Mouse (Mus musculus): ENCODE results near the gene Cdc34.

Cdc34 gene

DNA sequence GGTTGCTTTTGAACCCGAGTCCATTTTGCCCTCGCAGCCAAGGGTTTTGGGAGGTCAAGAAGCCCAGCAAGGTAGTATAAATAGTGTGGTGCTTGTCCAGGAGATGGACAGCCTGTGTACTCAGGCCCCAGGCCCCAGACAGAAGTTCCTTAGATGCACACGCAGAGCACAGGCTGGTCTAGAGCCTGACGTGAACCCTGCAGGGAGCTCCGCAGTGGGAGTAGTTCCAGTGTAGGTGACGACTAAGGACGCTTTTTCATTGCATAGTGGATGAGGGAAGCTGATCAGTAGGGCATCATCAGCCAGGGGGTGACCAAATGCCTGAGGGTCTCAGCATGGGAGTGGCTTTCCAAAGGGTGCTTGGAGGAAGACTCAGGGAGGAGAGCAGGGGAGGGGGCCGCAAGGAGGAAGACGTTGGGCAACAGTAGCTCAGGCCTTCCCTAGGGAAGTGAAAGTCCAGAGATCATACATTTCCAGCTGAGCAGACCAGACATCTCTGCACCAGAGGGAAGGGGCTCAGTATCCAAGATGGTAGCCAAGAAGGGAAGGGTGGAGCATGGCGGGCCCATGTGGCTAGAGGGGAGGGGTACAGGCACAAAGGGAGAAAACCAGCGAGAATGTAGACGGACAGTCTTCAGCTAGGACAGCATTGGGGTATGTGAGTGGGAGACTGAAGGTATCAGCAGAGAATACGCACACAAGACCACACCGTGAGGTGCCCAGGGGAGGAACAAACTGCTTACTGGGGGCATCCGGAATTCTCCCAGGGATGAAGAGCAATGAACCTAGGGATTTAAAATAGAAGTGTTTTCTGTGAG lies 11.7 kb upstream of the Cdc34 start:
- DNase-seq (ENCODE audit: low read depth): no peak

DNA sequence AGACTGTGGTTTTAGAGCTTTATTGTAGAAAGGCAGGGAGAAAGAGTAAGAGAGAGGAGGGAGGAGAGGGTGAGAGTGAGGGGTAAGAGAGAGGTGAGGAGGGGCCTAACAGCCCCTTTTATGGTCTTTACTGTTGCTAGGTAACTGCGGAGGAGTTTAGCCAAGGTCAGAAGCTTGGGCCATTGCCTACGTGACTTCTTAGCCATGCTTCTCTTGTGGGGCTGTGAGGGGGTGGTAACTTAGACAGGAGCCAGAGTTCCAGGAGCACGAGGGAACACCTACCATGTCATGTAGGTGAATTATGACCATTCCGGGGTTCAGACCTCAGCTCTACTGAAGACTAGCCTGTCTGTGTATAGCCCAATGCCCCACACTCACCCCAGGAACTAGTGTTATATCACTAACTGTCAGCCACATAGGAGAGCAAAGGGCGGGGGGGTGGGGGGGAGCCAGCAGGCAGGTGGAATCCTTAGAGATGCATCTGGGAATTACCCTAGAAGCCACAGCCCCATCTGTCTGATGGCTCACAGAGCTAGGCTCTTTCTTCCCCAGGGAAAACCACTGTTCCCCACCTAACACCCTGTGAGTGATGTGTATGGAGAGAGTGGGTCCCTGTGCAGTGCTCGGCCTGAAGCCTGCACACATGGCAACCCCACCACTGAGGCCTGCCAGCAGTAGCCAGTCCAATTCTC lies 10.5 kb upstream of the Cdc34 start:
- no peak for DNase-seq (ENCODE audit: low read depth)

DNA sequence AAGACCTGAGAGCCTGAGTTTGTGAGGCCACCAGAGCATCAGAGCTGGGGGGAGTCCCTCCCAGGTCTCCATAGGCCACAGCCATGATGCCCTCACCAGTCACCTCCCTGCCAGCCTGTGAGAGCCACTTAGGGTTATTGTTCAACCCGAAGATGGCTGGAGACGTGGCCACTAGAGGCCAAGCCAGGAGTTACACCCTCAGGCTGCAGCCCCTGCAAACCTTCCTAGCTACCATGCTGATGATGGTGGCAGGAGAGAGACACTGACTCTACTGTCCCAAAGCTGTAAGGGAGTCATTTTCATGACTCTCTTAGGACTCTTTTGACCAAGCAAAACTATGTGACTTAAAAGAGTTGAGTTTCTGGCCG lies 9.9 kb upstream of the Cdc34 start:
- DNase-seq (ENCODE audit: low read depth): no peak

DNA sequence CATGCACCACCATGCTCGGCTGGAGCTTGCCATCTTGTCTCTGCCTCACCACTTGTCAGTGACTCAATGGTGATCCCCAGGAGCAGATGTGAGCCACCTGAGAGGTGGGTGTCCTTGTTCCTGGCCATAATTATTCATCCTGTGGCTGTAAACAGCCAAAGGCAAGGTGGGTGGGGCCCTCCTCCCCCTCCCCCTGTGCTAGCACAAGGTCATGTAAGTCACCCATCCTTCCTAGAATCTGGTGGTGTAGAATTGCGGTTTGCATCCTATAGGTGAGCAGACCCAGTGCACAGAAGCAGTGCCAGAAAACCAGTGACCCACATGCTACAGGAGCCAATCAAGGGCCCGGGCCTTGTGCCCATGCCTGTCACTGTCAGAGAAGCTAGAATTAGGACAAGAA lies 8.9 kb upstream of the Cdc34 start:
- DNase-seq (ENCODE audit: low read depth): no peak

DNA sequence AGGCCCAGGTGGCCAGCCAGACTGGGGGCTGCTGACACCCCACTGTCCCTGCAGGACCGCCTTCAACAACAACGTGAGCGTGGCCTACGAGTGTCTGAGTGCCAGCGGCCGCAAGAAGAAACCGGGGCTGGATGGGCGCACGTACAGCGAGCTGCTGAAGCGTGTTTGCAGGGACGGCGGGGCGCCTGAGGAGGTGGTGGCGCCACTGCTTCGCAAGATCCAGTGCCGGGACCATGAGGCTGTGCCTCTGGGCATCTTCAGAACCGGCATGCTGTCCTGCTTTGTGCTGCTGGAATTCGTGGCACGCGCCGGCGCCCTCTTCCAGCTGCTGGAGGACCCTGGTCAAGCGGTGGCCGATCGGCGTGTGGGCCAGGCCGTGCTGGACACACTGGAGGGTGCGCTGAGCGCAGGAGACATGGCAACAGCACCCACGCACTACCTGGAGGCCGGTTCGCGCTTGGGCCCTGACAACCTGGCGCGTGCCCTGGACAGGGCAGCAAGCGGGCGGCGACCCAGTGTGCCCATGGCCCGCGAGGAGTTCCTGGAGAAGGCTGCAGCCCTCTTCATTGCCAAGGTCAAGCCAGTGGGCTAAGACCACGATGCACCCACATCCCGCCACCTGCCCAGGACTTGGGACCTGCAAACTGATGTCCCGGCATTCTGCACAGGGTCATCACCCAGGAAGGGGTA lies 6.5 kb upstream of the Cdc34 start:
- DNase-seq (ENCODE audit: low read depth): no peak

DNA sequence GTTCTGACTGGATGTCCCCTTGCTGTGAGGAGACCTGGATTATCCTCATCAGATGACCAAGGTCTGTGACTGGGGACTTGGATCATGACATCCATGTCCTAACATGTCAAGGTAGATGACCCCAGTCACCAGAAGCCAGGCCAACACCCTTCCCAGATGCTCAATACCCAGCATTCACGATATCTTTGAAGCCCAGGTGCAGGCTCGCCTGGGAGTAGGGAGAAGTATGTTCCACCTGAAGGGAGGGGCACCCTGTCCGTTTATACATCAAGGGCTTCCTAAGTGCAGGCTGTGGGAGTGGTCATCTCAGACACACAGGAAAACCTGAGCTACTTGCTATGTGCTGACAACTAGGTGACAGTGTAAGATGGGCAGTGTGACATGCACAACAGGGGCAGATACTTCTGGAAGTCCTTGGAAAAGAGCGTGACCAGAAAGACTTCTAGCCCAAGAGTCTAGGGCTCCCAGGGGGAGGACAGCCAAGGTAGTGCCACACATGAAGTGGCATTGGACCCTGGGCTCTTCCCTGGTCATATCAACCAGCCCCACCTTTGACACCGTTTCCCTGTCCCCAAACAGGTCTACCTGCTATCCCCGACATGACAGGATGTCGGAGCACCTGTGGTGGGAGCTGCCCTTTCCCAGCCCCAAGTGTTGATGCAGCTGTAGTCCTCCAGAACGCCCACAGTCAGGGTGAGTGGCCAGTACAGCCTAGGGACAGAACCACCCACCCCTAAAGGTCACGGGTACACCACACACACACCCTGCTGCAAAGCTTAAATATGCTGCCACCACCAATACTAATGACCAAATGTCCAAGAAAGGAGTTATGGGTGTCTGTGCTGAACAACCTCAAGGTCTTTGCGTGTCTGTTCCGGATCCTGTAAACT lies 1.1 kb upstream of the Cdc34 start:
- no peak for DNase-seq (ENCODE audit: low read depth)

DNA sequence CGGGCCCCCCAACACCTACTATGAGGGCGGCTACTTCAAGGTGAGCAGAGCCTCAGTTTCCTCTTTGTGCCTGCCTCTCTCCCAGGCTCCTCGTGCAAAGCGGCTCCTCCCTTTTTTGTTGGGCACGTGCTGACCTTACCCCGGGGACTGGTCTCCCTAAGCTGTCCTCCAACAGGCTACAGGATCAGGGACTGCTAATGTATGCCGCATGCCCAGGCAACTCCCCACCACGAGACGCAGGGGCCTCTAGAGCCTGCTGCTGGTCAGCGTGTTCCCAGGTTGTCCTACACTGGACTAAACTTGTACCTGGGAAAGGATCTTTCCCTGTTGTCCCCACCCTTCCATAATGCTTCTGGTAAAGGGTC lies 538 bp downstream of the Cdc34 start:
- DNase-seq (ENCODE audit: low read depth): no peak

GRCm38 (mm10) chr10:79682916-79683582 lies 1.1 kb downstream of the Cdc34 start:
- DNase-seq (ENCODE audit: low read depth): no peak

GRCm38 (mm10) chr10:79683726-79684640 lies 2.0 kb downstream of the Cdc34 start:
- DNase-seq (ENCODE audit: low read depth): peak; percentile 66

DNA sequence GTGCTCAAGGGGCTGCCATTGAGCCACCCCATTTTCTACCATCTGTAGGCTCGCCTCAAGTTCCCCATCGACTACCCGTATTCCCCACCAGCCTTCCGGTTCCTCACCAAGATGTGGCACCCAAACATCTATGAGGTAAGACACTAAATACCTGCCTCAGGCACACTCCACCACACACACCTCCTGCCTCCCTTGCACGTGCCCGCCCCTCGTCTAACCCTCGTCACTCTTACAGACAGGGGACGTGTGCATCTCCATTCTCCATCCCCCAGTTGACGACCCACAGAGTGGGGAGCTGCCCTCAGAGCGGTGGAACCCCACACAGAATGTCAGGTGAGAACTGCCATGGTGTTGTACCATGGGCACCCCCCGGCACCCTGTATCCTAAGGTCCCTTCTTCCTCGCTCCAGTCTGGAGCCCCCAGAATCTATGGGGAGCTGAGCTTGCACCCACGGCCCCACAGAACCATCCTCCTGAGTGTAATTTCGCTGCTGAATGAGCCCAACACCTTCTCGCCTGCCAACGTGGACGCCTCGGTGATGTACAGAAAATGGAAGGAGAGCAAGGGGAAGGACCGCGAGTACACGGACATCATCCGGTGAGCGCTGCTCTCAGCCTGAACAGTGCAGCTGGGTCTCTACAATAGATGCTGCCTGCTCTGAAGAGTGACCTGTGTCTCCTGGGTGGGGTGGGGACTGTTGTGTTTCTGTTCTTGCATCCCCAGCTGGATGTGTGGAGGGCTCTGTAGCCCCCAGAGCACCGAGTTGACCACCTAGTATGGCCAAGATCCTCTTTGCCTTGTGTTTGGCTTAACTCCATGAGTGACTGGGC lies 3.0 kb downstream of the Cdc34 start:
- no peak for DNase-seq (ENCODE audit: low read depth)

GRCm38 (mm10) chr10:79686219-79686618 lies 4.2 kb downstream of the Cdc34 start:
- DNase-seq (ENCODE audit: low read depth): no peak

DNA sequence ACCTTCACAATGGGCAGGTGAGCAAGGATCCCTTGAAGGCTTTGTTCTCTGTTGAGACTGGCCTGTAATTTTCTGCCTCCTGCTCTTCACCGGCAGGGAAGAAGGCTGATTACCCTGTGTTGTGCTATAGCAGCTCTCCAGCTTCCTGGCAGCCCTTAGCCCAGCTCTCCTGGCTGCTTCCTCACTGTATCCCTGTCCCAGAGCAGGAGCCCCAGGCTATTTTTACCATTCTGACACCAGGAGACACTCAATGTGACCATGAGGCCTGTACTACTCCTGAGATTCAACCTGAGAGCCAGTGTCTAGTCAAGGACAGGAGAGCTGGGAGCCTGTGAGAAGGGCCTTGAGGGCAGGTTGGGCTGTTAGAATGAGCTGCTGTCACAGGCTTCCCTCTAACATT lies 4.7 kb downstream of the Cdc34 start:
- no peak for DNase-seq (ENCODE audit: low read depth)

- no peak for DNase-seq (ENCODE audit: low read depth)
Observed at GRCm38 (mm10) chr10:79687513-79687912, 5.5 kb downstream of the Cdc34 start.

DNA sequence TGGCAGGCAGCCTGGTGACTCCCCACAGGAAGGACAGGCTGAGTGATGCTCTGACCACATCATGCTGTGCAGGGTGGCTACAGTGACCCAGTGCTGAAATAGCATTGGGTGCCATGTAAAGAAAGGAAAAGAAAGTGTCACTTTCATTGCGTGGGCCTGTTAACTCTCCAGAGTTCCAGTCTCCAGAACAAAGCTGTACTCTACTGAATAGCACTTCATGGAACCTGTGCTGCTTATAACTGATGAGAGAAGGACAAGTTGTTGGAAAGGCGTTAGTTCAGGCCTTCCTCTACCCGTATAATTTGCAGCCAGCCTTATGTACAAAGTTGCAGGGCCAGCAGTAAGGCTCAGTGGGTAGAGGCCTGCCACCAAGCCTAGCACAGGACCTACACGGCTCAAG lies 6.7 kb downstream of the Cdc34 start, which contains the start of gene Gzmm:
Gzmm (plus strand) TSS at position 301 of the 400 bp plus-strand sequence.
- DNase-seq (ENCODE audit: low read depth): no peak

DNA sequence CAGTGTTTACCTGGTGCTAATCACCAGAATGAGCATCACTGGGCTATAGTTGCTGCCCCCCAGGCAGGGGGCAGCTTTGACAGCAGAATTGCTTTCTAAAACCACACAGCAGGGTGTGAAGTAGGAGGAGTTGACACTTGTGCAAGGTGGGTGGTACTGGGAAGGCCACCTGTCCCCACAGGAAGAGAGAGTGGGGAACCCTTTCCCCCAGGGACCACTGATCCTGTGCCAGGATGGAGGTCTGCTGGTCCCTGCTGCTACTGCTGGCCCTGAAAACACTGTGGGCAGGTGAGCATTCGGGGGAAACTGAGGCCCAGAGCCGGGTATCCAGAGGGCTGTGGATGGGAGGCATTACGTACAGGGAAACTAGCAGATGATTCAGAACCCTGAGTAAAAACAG lies 7.2 kb downstream of the Cdc34 start:
- DNase-seq (ENCODE audit: low read depth): no peak

DNA sequence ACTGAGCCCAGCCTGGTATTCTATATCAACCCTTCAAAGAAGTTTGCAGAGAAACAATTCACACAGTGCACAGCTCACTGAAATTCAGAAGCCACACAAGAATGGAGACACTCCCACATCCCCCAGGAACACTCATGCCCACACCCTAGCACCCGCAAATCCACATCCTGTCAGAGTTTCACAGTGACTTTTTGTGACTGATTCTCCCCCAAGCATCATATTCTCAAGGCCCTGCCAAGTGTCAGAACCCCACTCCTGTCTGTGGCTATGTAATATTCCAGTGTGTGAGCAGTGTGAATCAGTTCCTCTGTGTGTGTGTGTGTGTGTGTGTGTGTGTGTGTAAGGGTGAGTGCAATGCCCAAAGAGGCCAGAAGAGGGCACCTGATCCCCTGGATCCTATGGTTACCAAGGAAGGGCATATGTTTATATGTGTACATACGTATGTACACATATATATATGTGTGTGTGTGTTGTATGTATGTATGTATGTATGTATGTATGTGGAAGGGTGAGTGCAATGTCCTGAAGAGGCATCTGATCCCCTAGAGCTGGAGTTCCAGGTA lies 10.1 kb downstream of the Cdc34 start:
- DNase-seq (ENCODE audit: low read depth): no peak

DNA sequence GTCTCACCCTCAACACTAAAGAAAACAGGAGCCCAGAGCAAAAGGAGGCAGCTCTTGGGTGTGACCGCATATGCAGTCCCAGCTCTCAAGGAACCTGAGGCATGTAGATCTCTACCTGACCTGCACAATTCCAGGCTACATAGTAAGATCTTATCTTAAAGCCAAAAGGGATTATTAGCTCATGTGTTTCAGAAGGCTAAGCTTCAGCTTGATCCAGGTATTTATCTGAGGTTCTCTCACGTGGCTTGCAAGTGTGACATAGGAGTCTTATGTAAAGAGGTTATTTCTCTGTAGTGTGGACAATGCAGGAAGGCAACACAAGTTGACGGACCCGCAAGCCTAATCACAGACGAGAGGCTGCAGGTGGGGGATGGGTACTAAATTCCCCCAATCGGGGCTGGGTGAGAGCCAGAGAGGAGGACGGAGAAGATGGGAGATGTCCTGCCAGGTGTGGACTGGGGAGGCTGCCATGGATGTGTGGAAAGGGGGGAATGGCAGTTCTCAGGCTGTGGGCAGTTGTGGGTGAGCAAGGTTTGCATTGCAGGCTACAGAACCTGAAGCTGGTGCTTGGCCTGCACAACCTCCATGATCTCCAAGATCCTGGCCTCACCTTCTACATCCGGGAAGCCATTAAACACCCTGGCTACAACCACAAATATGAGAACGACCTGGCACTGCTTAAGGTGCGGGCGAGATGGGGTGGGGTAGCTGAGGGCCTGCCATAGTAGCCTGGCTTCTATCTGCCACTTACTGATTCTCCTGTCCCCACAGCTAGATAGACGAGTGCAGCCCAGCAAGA lies 11.8 kb downstream of the Cdc34 start:
- no peak for DNase-seq (ENCODE audit: low read depth)

GRCm38 (mm10) chr10:79694379-79694655 lies 12.3 kb downstream of the Cdc34 start:
- no peak for DNase-seq (ENCODE audit: low read depth)
